Mouse (Mus musculus): ENCODE measurements at regions not wholly inside any gene's neighbourhood (a gene's known extent, or its start where the extent isn't known, plus 50 kb on each side); places are given as distances from the start of the nearest gene placed in this dataset.
A peak's percentile ranks its signal among the peaks of the same experiment; 100 is the strongest.

- ATAC-seq (replicated peaks; ENCODE audit: low read depth, poor library complexity, severe bottlenecking) = no peak
Measured at GRCm38 (mm10) chr10:99408786-99409185, 145.8 kb downstream of the Dusp6 start.

- ATAC-seq (replicated peaks; ENCODE audit: low read depth, poor library complexity, severe bottlenecking) = no peak
Measured at GRCm38 (mm10) chr10:99409744-99410143, 146.7 kb downstream of the Dusp6 start.

DNA sequence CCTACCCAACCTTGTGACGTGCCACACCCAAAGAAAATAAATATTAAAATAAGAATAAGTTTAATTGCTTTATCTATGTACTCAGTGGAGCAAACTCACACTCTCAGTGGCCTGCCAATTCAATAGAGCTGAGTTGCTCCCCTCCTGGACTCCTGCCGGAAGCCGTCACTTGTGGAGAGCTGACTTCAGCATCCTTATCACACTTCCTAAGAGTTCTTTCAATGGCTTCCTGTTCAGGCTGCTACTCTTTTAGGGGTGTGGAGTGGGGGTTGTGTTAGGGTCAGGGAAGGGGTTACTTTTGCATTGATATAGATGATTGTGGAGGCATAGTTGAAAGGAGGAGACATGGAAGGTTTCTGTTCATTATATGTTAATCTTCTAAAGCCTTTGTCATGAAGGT is 147.7 kb downstream of the Dusp6 start:
- peak; percentile 82 for ATAC-seq (replicated peaks; ENCODE audit: low read depth, poor library complexity, severe bottlenecking)

DNA sequence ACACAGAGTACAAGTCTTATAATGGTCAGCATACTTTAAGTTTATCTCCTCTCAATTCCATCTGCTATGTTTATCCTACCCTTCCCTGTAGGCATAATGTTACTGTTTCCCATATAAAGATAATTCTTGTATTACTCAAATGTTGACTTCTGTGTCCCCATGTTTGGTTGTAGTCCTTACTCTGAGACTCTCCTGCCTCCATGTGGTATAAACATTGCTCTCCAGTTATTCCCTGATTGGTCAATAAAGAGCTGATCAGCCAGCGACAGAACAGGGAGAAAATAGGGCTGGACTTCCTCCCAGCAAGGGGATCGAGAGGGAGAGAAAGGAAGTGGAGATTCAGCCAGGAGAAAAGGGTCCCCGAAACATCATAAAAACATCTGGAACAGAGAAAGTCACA is 150.4 kb downstream of the Dusp6 start:
- no peak for ATAC-seq (replicated peaks; ENCODE audit: low read depth, poor library complexity, severe bottlenecking)

GRCm38 (mm10) chr10:99416271-99416670 is 153.2 kb downstream of the Dusp6 start:
- no peak for ATAC-seq (replicated peaks; ENCODE audit: low read depth, poor library complexity, severe bottlenecking)

DNA sequence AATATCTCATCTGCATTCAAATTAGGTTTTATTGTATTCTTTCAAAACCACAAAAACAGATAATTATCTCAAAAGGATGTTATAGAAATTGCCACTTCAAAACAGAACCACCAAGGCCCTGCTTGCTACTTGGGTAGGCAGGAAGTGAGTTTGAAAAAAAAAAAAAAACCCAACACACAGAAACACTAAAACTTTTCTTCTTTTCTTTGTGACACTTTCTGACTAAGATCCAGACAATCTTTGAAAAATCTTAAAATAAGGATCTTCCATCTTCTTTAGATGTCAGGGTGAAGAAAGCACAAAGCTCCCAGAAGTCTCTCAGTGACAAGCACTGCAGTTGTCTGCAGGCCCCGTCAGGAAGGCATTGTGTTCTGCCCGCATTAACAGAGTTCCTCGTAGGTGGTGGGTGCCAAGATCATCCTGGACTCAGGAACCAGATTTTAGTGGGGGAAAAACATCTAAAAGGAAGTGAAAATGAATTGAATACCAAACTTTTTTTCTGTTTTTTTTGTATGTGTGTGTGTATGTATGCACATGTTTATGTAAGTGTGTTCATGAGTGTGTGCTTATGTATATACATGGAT is 154.0 kb downstream of the Dusp6 start:
- ATAC-seq (replicated peaks; ENCODE audit: low read depth, poor library complexity, severe bottlenecking) = peak; percentile 54

GRCm38 (mm10) chr10:99417591-99417990 is 154.6 kb downstream of the Dusp6 start:
- no peak for ATAC-seq (replicated peaks; ENCODE audit: low read depth, poor library complexity, severe bottlenecking)

- ATAC-seq (replicated peaks; ENCODE audit: low read depth, poor library complexity, severe bottlenecking) = no peak
Measured at GRCm38 (mm10) chr10:99418497-99418896, 155.5 kb downstream of the Dusp6 start.

DNA sequence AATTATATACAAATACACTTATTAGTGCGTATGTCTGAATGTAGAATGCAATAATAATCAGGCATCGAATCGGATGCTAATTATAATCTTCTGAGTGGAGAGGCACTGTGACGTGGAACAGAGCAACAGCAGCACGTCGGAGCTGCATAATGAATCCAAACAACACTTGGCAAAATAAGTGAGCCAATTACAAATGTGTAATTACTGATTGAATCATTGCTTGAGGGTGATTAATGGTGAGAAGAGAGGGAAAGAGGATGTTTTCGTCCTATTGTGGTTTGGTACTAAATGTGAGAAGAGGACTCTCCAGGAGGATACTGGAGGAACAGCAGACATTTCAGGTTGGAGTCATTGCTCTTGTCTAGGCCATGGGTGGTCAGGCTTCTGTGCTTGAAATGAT is 156.5 kb downstream of the Dusp6 start:
- no peak for ATAC-seq (replicated peaks; ENCODE audit: low read depth, poor library complexity, severe bottlenecking)

- ATAC-seq (replicated peaks; ENCODE audit: low read depth, poor library complexity, severe bottlenecking) = no peak
Measured at GRCm38 (mm10) chr10:99423406-99423805, 160.4 kb downstream of the Dusp6 start.

GRCm38 (mm10) chr10:99425265-99425664 is 162.2 kb downstream of the Dusp6 start:
- 0 out of 2 replicates have a peak, but pooled peaks have one; percentile 48 for ATAC-seq (replicated peaks; ENCODE audit: low read depth, poor library complexity, severe bottlenecking)

DNA sequence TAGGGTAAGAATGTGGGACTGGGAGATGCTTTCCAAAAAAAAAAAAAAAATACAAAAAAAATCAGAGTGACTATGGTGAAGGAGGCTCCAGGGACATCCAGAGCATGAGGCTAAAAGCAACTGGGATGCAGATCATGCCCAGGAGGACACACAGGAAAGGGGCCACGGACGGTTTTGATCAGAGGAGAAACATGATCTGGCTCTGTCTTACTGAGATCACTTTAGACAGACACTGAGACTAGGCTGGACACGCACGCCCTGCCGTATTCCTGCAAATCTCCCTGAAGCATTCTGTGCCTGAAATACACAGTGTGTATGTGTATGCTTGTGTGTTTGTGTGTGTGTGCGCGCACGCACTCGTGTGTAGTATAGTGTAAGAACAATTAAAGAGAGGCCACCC is 167.1 kb downstream of the Dusp6 start:
- ATAC-seq (replicated peaks; ENCODE audit: low read depth, poor library complexity, severe bottlenecking) = peak; percentile 3; the same call in 1 of the 2 replicates

DNA sequence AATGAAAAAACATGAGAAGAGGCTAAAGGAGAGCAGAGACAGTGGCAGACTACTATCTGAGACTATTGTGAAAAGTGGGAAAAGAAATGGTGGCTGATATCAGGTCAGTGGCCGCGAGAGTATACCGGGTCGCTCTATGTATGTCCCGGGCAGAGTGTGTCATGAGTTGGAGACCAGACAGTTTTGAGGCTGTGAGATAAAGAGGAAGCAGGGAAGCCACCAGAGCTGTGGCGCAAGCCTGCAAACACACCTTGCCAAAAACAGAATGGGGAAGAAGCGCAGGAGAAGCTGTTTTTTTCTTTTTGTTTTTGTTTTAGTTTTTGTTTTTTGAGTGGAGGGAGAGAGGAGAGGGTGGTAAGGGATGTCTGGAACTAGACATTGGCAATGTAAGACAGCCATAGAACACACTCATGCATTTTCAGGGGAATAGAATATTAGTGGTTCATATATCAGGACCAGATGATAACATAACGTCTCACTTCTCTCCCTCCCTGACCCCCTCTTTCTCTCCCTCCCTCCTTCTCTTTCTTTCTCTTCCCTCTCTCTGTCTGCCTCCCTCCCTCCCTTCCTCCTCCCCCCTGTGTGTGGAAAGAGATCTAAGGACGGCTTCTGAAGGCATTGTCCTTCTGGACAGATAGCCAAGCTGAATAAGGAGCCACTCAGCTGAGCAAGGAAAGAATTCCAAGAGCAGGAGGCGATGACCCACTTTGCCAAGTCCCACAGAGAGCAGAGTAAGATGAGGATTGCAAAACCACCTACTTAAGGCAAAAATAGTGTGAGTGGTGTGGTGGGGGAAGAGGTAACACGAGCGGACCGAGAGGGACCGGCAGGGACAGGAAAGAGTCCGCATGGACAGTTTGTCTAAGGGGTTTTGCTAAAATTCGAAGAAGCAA is 167.9 kb downstream of the Dusp6 start:
- ATAC-seq (replicated peaks; ENCODE audit: low read depth, poor library complexity, severe bottlenecking) = peak; percentile 97

DNA sequence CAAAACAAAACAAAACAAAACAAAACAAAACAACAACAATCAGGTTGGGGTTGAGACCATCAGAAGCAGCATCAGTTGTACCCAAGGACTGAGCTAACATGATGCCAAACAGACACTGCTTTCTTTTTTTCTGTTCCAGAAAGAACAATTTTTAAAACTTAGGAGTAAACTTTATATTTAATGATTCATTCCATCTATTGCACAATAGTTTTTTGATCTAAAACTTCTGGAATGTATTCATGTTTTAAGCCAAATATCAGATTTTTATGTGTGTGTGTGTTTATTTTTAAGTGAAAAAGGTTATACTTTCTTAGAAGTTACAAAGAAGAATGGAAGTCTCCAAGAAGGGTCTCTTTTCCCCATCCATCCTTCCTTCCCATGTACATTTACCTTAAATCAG is 174.0 kb downstream of the Dusp6 start:
- no peak for ATAC-seq (replicated peaks; ENCODE audit: low read depth, poor library complexity, severe bottlenecking)

DNA sequence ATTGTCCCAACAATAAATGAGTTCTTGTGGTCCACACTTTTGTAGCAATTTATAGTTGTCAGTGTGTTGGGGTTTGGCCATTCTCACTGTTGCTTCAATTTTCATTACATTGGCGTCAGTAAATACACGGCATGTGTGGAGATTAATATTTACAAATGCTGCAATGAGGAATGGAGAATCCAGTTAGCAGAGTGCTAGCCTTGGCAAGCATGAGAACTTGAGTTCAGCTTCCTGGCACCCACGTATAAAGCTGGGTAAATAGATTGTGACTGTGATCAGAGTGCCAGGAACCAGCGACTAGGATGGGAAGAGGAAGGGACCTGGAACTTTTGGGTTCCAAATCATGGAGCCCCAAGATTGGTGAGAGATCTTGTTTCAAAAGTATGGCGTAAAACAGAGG is 177.1 kb downstream of the Dusp6 start:
- ATAC-seq (replicated peaks; ENCODE audit: low read depth, poor library complexity, severe bottlenecking) = no peak

DNA sequence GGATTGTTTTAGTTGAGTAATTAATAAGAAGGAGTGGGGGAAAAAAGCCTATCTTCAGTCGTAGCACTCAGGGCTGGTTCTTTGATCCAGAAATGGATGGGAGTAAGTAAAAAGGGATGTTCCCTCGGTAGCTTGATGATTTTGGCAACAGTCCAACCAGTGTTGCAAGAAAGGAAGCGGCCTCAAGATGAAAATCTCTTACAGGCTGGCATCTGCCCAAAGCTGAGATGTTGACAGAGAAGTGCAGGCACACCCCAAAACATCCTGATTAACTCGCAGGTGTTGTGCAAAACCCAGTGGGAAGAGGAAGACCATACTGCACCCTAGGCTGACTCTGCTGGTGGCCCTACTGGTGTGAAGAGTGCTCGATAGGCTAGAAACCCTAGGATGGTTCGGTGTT is 178.0 kb downstream of the Dusp6 start:
- peak; percentile 92 for ATAC-seq (replicated peaks; ENCODE audit: low read depth, poor library complexity, severe bottlenecking)

DNA sequence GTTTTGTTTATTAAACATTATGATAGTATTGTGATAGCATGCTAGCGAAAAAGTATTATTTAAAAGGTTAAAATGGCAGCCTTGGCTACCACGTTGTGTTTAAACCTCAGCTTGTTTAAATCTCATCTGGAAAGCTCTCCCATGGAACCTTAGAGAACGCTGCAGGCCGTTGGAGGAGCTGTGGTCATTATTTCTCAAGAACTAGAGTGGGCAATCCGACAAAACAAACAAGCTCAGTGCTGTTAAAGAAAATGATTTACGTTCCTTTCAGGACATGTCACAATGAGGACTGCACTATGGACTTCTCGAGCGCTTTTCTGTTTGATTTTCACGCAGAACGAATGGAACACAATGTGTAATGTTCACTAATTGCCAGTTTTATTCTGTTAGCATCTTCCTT is 178.9 kb downstream of the Dusp6 start:
- no peak for ATAC-seq (replicated peaks; ENCODE audit: low read depth, poor library complexity, severe bottlenecking)

- peak; percentile 72 for ATAC-seq (replicated peaks; ENCODE audit: low read depth, poor library complexity, severe bottlenecking)
Measured at GRCm38 (mm10) chr10:99443453-99444170, 180.6 kb downstream of the Dusp6 start.

DNA sequence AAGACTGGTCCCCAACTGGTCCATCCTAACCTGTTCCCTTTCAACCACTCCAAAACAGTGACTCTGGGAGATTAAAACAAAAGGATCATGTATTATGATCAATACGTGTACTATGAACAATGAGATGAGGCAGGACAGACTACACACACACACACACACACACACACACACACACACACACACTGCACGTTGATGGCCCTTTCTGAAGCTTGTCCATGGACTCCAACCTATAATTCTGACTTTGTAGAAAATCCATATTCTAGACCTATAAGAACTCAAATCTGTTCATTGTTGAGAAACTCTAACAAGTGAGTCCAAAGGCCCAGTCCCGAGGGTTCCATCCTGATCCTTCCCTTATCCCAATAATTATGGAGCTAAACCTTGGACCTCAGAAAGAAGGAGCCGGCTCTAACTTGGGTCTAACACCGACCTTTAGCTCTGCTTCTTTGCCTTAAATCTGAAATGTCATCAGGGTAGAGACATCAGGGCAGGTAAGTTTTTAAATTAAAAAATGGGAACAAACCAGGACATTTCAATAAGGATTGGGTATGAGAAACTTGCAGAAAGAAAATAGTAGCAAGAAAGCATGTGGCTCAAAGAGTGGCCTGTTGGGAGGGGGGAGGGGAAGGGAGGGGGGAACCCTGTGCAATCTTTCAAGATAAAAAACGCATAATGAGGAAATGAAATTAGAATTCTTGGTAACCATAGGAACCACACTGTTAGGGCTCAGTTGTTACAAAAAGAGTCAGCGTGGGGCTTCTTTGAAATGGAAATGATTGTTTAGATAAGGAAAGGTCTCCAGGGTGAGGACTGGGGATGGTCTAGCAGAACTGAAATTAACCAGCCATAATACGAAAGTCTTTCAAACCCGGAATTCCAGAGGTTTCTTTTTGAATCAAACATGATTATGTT is 187.9 kb downstream of the Dusp6 start:
- peak; percentile 92 for ATAC-seq (replicated peaks; ENCODE audit: low read depth, poor library complexity, severe bottlenecking)

All from common myeloid progenitor, adult 5-6 weeks (primary cell).